Comparison of ENCODE assay signal across 9 mouse cellular contexts in the genomic region with DNA sequence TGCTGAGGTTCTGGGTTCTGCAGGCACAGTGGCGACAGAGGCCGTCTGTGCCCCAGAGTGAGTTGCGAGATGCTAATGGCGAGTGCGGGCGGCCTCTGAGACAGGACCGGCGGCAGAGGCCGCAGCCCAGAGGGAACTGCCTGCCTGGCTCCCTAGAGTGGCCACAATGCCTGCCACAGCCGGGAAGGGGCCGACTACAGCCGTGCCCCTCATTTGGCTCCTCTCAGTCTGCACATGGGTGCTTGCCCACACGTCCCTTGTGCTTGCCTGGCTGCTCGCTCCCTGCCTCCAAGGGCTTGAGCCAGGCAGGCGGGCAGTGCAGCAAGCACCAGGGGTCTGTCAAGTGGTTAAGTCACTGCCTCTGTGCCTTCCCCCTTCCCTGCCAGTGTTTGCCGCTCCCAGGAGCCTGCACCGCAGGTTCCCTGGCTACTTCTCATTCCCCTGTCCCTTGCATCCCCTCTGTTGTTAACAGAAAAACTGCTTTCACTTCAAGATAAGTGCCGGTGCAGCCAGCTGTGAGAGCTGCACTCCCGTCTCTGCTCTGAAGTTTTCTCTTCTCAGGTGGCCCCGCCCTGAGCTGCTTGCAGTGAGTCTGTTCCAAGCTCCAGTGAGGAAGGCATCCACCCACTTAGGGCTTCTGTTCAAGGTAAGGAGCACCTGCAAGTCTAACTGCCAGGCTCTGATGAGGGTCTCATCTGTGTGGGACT.
DNase-seq lines count a peak whose midpoint lies in the region; ATAC-seq lines count a peak whose summit lies in the region.
"Had no signal": no experiment of that assay in that cellular context is flagged by ENCODE, and none has a peak within 500 bp of the region (broad histone marks: within the 10 kb centered on the region; RNA-seq: fewer than 3 reads in every experiment).

No protein-coding gene starts in this region.

- H3K27me3 ChIP-seq in heart, embryonic 10.5 days (ENCODE audit: insufficient read depth, poor library complexity, severe bottlenecking), result no peaks in the 10 kb centered on the region
- no peaks in the 10 kb centered on the region for H3K27me3 ChIP-seq in hindbrain, embryonic 12.5 days

- ATAC-seq in hindbrain, embryonic 12.5 days (ENCODE audit: low FRiP score), result no peak

- peak; percentile 75 for DNase-seq in heart, embryonic 10.5 days (ENCODE audit: low spot score)
- no peak for DNase-seq in heart, postnatal 4 days
- peak; percentile 14 for DNase-seq in Muller cell, postnatal 12 days (ENCODE audit: inconsistent ontology term)
- DNase-seq in lung, postnatal 36 days, result peak; percentile 14
- DNase-seq in c-Kit-positive CD71-positive TER-119-positive erythroid progenitor cells, embryonic 14.5 days (ENCODE audit: low spot score), result no peak
- DNase-seq in frontal cortex, postnatal 36 days (ENCODE audit: low spot score in 2 of 2), result no peak
- DNase-seq in adrenal gland, adult (ENCODE audit: inconsistent age in 2 of 2, low spot score in 1 of 2), result no peak
- DNase-seq: cerebellum, adult 9-11 months had no signal

- peaks cover 13% of the 10 kb centered on the region for H3K4me1 ChIP-seq in heart, embryonic 10.5 days
- no peaks in the 10 kb centered on the region for H3K4me1 ChIP-seq in hindbrain, embryonic 12.5 days

- peak overlapping the region; percentile 89 for H3K27ac ChIP-seq in heart, embryonic 10.5 days
- H3K27ac ChIP-seq in hindbrain, embryonic 12.5 days, result no peak overlapping the region

- H3K4me2 ChIP-seq in hindbrain, embryonic 12.5 days (replicated peaks), result peak overlapping the region; percentile 46

- 0 out of 2 replicates have a peak overlapping the region, but pooled peaks have one; percentile 9 for H3K9ac ChIP-seq in hindbrain, embryonic 12.5 days

- no peaks in the 10 kb centered on the region for H3K36me3 ChIP-seq in heart, embryonic 10.5 days
- no peaks in the 10 kb centered on the region for H3K36me3 ChIP-seq in hindbrain, embryonic 12.5 days

- no peaks in the 10 kb centered on the region for H3K9me3 ChIP-seq in heart, embryonic 10.5 days
- no peaks in the 10 kb centered on the region for H3K9me3 ChIP-seq in hindbrain, embryonic 12.5 days (replicated peaks)

- WGBS in heart, embryonic 10.5 days, result 41% methylated on average over 20 of the region's 20 CpGs
- WGBS in hindbrain, embryonic 12.5 days, result 36% methylated on average over 20 of the region's 20 CpGs

- H3K4me3 ChIP-seq in heart, embryonic 10.5 days, result peak overlapping the region; percentile 46
- peak overlapping the region; percentile 19 for H3K4me3 ChIP-seq in hindbrain, embryonic 12.5 days

Comparison
In these comparisons a context has a peak if more than half of its experiments do, and no peak if none do; other contexts are left out.
1. DNase-seq: peak in heart, embryonic 10.5 days (single experiment), Muller cell, postnatal 12 days (single experiment) and lung, postnatal 36 days (single experiment); none in heart, postnatal 4 days (single experiment), c-Kit-positive CD71-positive TER-119-positive erythroid progenitor cells, embryonic 14.5 days (single experiment), frontal cortex, postnatal 36 days (0 of 2) and adrenal gland, adult (0 of 2).